Mouse (Mus musculus) limb, embryonic 13.5 days (tissue): Measurements from ENCODE around the gene Pcid2. TPM values are rescaled to one million over a fixed set of nuclear protein-coding genes. Genes with fewer than 3 reads are reported as not detected.
A peak's percentile ranks its signal among the peaks of the same experiment; 100 is the strongest.
"Not testable (repeated sequence)": the region's sequence is repeated elsewhere in the genome, so short reads cannot be mapped to it uniquely, and the experiment has no call there.

Experiments
- ATAC-seq: fragments of 200-750 bp; cut with Nextera tagmentation; 2 replicates; pipeline ENCODE4 v1.8.0; 2017; ENCODE audit warnings: low read depth, moderate number of reproducible peaks, moderate TSS enrichment; ENCODE audit not compliant: low FRiP score
- H3K27ac ChIP-seq: fragments of 300-500 bp; sonication (generic); 2 replicates; pipeline ENCODE4 v1.5.1; 2015; ENCODE audit warnings: inconsistent platforms, mild to moderate bottlenecking, moderate library complexity
- H3K27me3 ChIP-seq: fragments of 300-500 bp; sonication (generic); 2 replicates; pipeline ENCODE4 v1.6.1; 2015; ENCODE audit warnings: mild to moderate bottlenecking, inconsistent platforms
- H3K36me3 ChIP-seq: fragments of 300-500 bp; sonication (generic); 2 replicates; pipeline ENCODE4 v1.6.1; 2015; ENCODE audit warnings: inconsistent platforms, mild to moderate bottlenecking, moderate library complexity
- H3K4me1 ChIP-seq: fragments of 300-500 bp; sonication (generic); 2 replicates; pipeline ENCODE4 v1.6.1; 2015; ENCODE audit warnings: inconsistent platforms
- H3K4me2 ChIP-seq: fragments of 300-500 bp; sonication (generic); replicated peaks from 2 replicates; pipeline ENCODE4 v1.6.1; 2015; ENCODE audit warnings: inconsistent platforms, mild to moderate bottlenecking, moderate library complexity
- H3K4me3 ChIP-seq: fragments of 300-500 bp; sonication (generic); 2 replicates; pipeline ENCODE4 v1.5.1; 2015; ENCODE audit warnings: moderate library complexity, mild to moderate bottlenecking, inconsistent platforms
- H3K9ac ChIP-seq: fragments of 300-500 bp; sonication (generic); 2 replicates; pipeline ENCODE4 v1.6.1; 2015; ENCODE audit warnings: mild to moderate bottlenecking, inconsistent platforms
- H3K9me3 ChIP-seq: fragments of 300-500 bp; sonication (generic); 2 replicates; pipeline ENCODE4 v1.6.1; 2016; ENCODE audit warnings: inconsistent platforms
- WGBS: fragments of 180-500 bp; shearing (Covaris S2); methylation state at CpG from one replicate; pipeline ENCODE4 v1.1.7; 2015; 5-methylcytosine and 5-hydroxymethylcytosine counted together
- polyA plus RNA-seq: library from polyadenylated mRNA; unstranded; fragments of >200 nt; fragmentation: Nextera tagmentation; extraction: Ambion mirVana; gene quantifications from 2 replicates; pipeline ENCODE4 v1.2.1, GENCODE M21; 2015

The Pcid2 gene
- polyA plus RNA-seq, 1 experiment from 2014 or later: 47.5 TPM

DNA sequence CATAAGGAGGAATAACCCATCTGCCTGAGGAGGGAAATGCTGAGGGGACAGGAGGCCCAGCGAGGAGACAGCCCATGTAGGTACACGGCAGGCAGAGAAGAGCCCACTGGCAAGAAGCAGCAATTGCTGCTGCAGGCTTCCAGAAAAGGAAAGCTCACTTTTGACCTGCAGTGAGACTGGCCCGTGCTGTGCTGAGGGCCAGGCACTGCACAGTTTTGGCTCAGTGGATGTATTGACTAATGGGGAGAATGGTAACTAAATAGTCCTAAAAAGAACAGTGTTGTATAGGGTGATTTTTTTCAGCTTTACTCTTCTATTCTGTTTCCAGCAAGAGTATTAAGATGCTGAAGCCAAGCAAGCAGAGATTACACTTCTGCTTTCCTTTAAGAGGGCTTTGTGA is 13.3 kb upstream of the Pcid2 start:
- no peak overlapping the region for H3K27ac ChIP-seq

DNA sequence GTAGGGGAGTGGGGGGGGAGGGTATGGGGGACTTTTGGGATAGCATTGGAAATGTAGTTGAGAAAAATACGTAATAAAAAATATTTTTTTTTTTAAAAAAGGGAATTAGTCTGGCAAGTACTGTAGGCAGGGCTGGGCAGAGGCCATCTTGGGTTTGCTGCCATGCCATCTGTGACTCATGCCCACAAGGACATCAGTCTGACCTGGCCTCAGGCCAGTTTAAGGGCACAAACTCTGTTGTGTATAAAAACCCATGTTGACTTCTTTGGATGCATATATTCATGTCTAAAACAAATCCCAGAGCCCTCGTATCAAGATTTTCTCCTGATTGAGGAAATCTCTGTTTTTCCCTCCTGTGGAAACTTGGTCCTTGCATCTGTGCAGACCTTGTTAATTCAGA is 11.8 kb upstream of the Pcid2 start:
- WGBS: 90% methylated on average over 2 of the region's 2 CpGs
- no peak for ATAC-seq
- Histone ChIP-seq H3K36me3 (peaks cover 74% of the 10 kb centered on the region), H3K27ac (no peak overlapping the region), H3K4me1 (no peaks in the 10 kb centered on the region), H3K9me3 (no peaks in the 10 kb centered on the region), H3K27me3 (no peaks in the 10 kb centered on the region), H3K4me3 (no peak overlapping the region), H3K4me2 (no peak overlapping the region), H3K9ac (no peak overlapping the region)

More for the DNA sequence above, 13.3 kb upstream of the Pcid2 start:
- Histone ChIP-seq H3K9me3 (no peaks in the 10 kb centered on the region), H3K4me2 (no peak overlapping the region), H3K4me1 (no peaks in the 10 kb centered on the region), H3K4me3 (no peak overlapping the region), H3K9ac (no peak overlapping the region), H3K27me3 (no peaks in the 10 kb centered on the region), H3K36me3 (peaks cover 67% of the 10 kb centered on the region)
- no peak for ATAC-seq
- 80% methylated on average over 3 of the region's 3 CpGs for WGBS

DNA sequence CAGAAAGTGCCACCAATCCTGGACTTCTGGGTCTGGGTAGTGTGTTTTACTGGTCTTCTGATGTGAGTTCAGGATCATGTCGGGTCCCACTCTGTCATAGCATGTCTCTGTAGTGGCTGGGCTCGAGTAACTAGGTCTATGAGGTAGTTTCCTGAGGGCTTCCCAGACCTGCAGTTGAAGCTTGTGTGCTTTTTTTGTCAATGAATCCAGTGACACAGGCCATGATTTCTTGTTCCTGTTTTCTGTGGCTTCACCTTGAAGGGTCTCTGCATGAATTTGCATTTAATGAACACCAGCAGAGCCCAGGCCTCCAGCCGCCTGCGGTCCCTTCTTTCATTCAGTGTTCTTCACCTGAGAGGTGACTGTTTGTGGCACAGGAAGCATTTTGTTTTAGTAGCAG is 8.0 kb upstream of the Pcid2 start:
- Histone ChIP-seq H3K9ac (no peak overlapping the region), H3K9me3 (no peaks in the 10 kb centered on the region), H3K27ac (no peak overlapping the region), H3K4me2 (no peak overlapping the region), H3K4me1 (peaks cover 4% of the 10 kb centered on the region; the same call in 1 of the 2 replicates), H3K36me3 (peaks cover 47% of the 10 kb centered on the region), H3K27me3 (no peaks in the 10 kb centered on the region), H3K4me3 (no peak overlapping the region)
- 91% methylated on average over 4 of the region's 4 CpGs for WGBS
- no peak for ATAC-seq

DNA sequence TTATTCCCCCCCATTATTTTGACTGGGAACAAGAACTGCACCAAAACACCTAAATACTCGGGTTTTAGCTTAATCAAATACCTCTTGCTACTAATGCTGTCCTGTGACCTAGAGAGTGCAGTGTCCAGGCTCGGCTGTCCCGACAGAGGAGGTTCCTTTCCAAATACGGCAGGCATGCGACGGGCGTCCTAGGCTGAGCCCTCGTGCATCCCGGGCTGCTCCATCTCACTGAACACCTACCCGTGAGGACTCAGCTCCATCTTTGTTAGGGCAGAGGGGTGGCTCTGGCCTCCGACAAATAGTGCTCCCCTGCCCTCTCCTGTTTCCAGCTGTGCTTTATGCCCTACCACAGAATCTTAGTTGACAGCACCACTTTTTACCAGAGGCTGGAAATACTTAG is 6.7 kb upstream of the Pcid2 start:
- Histone ChIP-seq H3K27ac (no peak overlapping the region), H3K4me1 (peaks cover 11% of the 10 kb centered on the region; the same call in 1 of the 2 replicates), H3K27me3 (no peaks in the 10 kb centered on the region), H3K4me2 (no peak overlapping the region), H3K4me3 (no peak overlapping the region), H3K9ac (no peak overlapping the region), H3K9me3 (no peaks in the 10 kb centered on the region), H3K36me3 (peaks cover 43% of the 10 kb centered on the region)
- ATAC-seq: no peak
- 89% methylated on average over 11 of the region's 11 CpGs for WGBS

DNA sequence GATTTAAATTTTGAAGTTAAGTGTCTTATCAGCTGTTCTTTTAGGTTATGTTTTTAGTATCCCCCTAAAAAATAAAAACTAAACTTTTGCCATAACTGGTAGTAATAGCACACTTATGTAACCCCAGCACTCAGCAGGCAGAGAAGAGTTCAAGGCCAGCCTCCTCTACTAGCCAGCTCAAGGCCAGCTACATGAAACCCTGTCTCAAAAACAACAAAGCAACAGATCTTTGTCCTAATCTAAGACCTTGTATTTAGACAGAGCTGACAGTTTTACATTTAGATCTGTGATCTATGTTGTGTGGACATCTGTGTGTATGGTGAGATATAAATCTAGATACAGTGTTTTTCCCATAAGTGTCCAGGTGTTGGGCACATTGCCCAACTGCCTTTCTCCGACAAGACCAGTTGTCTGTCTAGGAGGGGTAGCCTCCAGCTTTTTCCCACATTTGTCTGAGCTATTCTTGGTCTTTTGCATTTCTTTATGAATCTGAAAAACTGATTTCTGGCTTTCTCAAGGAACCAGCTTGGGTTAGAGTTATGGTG is 4.2 kb upstream of the Pcid2 start:
- Histone ChIP-seq H3K27ac (no peak overlapping the region), H3K27me3 (no peaks in the 10 kb centered on the region), H3K36me3 (peaks cover 30% of the 10 kb centered on the region), H3K4me3 (no peak overlapping the region), H3K4me1 (peaks cover 19% of the 10 kb centered on the region), H3K9me3 (no peaks in the 10 kb centered on the region), H3K9ac (no peak overlapping the region), H3K4me2 (no peak overlapping the region)
- 68% methylated on average over 1 of the region's 1 CpGs for WGBS
- ATAC-seq: no peak

DNA sequence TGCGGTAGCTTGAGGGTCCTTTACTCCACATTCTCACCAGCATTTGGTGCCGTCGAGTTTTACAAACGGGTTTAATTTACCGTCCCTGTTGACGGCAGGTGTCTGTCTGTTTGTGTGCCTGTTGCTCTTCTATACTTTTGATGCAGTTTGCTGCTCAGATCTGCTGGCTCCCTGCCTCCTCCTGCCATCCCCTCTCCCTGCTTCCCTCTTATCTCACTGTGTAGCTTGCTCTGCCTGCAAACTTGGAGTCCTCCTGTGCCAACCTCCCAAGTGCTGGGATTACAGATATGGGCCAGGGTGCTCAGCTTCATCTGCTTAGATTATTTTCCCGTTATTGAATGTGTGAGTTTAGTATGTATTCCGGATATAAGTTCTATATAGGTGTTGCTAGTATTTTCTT is 3.7 kb upstream of the Pcid2 start:
- Histone ChIP-seq H3K36me3 (peaks cover 27% of the 10 kb centered on the region), H3K4me3 (no peak overlapping the region), H3K9me3 (no peaks in the 10 kb centered on the region), H3K9ac (no peak overlapping the region; the same call in 1 of the 2 replicates), H3K4me1 (peaks cover 22% of the 10 kb centered on the region), H3K27me3 (no peaks in the 10 kb centered on the region), H3K4me2 (no peak overlapping the region), H3K27ac (no peak overlapping the region)
- no peak for ATAC-seq
- 91% methylated on average over 8 of the region's 8 CpGs for WGBS

DNA sequence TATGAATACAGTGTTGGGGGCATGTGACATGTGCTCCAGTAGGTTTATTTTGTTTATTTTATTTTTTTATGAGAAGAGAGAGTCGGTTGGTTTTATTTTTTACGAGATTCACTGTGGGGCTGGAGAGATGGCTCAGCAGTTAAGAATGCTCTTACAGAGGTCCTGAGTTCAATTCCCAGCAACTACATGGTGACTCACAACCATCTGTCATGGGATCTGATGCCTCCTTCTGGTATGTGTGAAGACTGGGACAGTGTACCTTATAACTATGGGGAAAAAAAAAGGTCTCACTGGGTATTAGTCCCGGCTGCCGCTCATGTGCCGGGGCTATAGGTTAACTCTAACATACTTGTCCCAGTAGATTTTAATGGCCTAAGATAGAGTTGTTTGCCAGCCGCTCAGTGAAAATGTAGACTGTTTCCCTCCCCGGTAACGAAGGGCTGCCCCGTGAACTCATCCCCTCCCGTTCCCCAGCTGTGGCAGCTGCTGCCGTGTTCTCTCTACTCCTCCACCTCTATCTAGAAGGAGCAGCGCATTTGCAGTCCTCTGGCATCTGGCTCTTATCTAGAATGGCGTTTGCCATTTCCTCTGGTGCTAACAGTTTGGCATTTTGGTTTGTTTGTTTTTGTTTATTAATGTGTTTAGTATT is 2.9 kb upstream of the Pcid2 start:
- WGBS: 82% methylated on average over 13 of the region's 13 CpGs
- Histone ChIP-seq H3K4me3 (no peak overlapping the region), H3K27me3 (no peaks in the 10 kb centered on the region), H3K9me3 (no peaks in the 10 kb centered on the region), H3K4me2 (no peak overlapping the region), H3K4me1 (peaks cover 29% of the 10 kb centered on the region), H3K27ac (no peak overlapping the region), H3K9ac (no peak overlapping the region), H3K36me3 (peaks cover 19% of the 10 kb centered on the region)
- ATAC-seq: no peak

DNA sequence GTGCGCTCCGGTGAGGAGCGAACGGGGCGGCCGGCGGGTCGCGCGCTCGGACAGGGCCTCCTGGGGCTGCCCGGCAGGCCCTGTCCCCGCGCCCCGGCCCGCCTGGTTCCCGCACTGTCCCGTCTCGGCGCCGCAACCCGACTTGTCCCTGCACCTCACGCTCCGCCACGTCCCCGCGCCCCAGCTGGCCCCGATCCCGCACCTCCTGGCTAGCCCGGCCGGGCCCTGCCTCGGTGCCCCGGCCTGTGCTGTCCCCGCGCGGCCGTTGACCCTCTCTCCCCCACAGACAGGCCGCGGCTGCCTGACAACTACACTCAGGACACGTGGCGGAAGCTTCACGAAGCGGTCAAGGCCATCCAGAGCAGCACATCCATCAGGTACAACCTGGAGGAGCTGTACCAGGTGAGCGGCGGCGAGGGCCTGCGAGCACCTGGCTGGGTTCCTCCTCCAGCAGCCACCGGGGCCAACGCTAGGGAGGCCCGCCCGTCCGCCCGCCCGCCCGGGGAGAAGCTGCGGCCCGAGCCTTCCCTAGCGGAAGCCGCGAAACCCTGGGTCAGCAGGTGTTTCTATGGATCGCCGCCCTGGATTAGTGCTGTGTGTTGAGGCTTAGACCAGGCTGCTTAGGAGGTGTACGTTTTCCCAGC is 771 bp upstream of the Pcid2 start:
- H3K9me3 ChIP-seq: no peaks in the 10 kb centered on the region
- peak overlapping the region; percentile 98 for H3K9ac ChIP-seq
- H3K4me3 ChIP-seq: peak overlapping the region; percentile 98
- ATAC-seq: peak; percentile 48
- under 1% methylated on average over 61 of the region's 63 CpGs for WGBS
- peaks cover 29% of the 10 kb centered on the region for H3K4me1 ChIP-seq
- peaks cover 19% of the 10 kb centered on the region for H3K36me3 ChIP-seq
- peak overlapping the region; percentile 81 for H3K27ac ChIP-seq
- H3K4me2 ChIP-seq: peak overlapping the region; percentile 96
- no peaks in the 10 kb centered on the region for H3K27me3 ChIP-seq

DNA sequence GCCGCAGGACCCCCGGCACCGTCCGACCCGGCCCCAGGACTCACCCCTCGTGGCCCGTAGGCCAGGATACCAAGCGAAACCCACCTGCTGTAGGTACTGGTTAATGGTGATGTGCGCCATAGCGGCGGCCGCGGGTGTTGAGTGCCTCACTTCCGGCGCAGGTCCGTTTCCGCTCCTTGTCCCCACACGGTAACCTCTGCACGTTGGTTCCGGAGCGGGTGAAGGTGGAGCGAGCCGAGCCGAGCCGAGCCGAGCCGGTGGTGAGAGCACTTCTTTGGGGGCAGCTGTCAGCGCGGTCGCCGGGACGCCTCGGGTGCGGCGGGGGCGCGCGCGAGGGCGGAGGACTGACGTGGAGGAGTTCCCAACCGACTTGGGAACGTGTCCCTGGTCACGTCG is 570 bp downstream of the Pcid2 start:
- WGBS: under 1% methylated on average over 45 of the region's 45 CpGs
- Histone ChIP-seq H3K27me3 (no peaks in the 10 kb centered on the region), H3K4me1 (peaks cover 29% of the 10 kb centered on the region), H3K9me3 (no peaks in the 10 kb centered on the region), H3K4me3 (peak overlapping the region; percentile 98), H3K4me2 (peak overlapping the region; percentile 95), H3K36me3 (peaks cover 27% of the 10 kb centered on the region), H3K9ac (peak overlapping the region; percentile 93), H3K27ac (peak overlapping the region; percentile 89)
- ATAC-seq: peak; percentile 78

DNA sequence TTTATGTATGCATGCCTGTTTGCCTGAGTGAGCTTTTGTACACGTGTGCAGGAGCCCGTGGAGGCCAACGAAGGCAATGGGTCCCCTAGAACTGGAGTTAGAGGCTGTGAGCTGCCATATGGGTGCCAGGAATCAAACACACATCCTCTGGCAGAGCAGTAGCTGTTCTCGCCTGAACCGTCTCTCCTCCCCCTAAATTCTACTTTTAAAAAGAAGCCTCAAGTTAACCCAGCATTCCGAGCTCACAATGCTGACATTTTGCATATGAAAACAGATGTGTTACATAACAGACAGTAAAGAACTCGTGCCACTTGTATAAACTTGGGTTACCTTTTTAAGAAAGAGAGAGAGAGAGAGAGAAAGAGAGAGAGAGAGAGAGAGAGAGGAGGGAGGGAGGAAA is 27.7 kb downstream of the Pcid2 start:
- H3K4me1 ChIP-seq: no peaks in the 10 kb centered on the region
- H3K27ac ChIP-seq: no peak overlapping the region
- H3K36me3 ChIP-seq: peaks cover 100% of the 10 kb centered on the region
- H3K9ac ChIP-seq: no peak overlapping the region
- H3K27me3 ChIP-seq: no peaks in the 10 kb centered on the region
- no peak for ATAC-seq
- no peak overlapping the region for H3K4me2 ChIP-seq
- no peak overlapping the region for H3K4me3 ChIP-seq
- 89% methylated on average over 7 of the region's 7 CpGs for WGBS
- H3K9me3 ChIP-seq: no peaks in the 10 kb centered on the region

DNA sequence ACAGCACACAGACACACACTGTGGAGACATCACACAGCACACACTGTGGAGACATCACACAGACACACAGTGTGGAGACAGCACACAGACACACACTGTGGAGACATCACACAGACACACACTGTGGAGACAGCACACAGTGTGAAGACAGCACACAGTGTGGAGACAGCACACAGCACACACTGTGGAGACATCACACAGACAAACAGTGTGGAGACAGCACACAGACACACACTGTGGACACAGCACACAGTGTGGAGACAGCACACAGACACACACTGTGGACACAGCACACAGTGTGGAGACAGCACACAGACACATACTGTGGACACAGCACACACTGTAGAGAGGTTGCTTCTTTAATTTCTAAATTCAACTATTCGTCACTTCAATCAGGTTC is 29.7 kb downstream of the Pcid2 start:
- peaks cover 83% of the 10 kb centered on the region for H3K36me3 ChIP-seq
- not testable (repeated sequence) for H3K27me3 ChIP-seq, H3K4me3 ChIP-seq, H3K27ac ChIP-seq, H3K4me1 ChIP-seq, H3K9me3 ChIP-seq, ATAC-seq, H3K9ac ChIP-seq, H3K4me2 ChIP-seq
- 86% methylated on average over 1 of the region's 1 CpGs for whole genome bisulfite sequencing

DNA sequence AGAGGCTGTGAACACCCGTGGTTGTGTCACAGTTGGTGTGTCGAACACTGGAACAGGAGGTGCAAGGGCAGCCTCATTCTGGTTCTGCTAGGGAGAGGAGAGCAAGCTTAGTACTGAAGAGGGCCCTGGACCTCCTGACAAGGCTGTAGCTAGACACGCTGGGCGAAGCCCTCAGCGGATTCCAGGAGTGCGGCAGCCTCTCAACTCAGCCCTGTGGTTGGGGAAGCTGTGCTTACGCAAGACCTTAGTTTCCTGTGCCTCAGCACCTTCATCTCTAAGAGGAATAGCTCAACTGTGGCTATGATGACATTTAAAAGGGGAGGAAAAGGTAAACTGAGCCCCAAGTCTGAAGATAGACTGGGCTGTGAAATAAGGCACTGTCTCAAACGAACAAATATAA is 30.2 kb downstream of the Pcid2 start:
- no peak overlapping the region for H3K27ac ChIP-seq
- peaks cover 77% of the 10 kb centered on the region for H3K36me3 ChIP-seq
- 94% methylated on average over 8 of the region's 8 CpGs for WGBS
- H3K4me2 ChIP-seq: no peak overlapping the region
- no peak overlapping the region for H3K9ac ChIP-seq
- no peaks in the 10 kb centered on the region for H3K9me3 ChIP-seq
- H3K4me1 ChIP-seq: no peaks in the 10 kb centered on the region
- no peak for ATAC-seq
- H3K27me3 ChIP-seq: no peaks in the 10 kb centered on the region
- no peak overlapping the region for H3K4me3 ChIP-seq
